Mouse (Mus musculus): ENCODE measurements around the gene Polr3h. TPM values are rescaled to one million over a fixed set of nuclear protein-coding genes. Genes with fewer than 3 reads are reported as not detected.
"Not testable (repeated sequence)": the region's sequence is repeated elsewhere in the genome, so short reads cannot be mapped to it uniquely, and the experiment has no call there.

The Polr3h gene
- polyA plus RNA-seq (2012; ENCODE audit: insufficient read depth, low replicate concordance): 38.3 and 52.6 TPM in 2 replicates

- H3K36me3 ChIP-seq (replicated peaks; ENCODE audit: low read length): peaks cover 36% of the 10 kb centered on the region
- H3K9me3 ChIP-seq: no peaks in the 10 kb centered on the region
- H3K27me3 ChIP-seq (replicated peaks): no peaks in the 10 kb centered on the region
- TF ChIP-seq FLI1 (IDR thresholded peaks at IDR 0.05; ENCODE audit: low read length) (no peak; the same call in 1 of the 2 replicates), GATA1 (IDR thresholded peaks at IDR 0.05; ENCODE audit: borderline replicate concordance, low read length) (no peak)
- peaks cover 79% of the 10 kb centered on the region for H3K4me1 ChIP-seq
- H3K4me3 ChIP-seq (replicated peaks): peak within 1 kb of the TSS; percentile 91
These were observed at the start of gene Polr3h for GRCm38 (mm10) chr15:81925760-81926445. Gene Polr3h, minus strand, starts transcription at chr15:81926240.

GRCm38 (mm10) chr15:81975156-81975555 lies 49.1 kb upstream of the Polr3h start:
- not testable (repeated sequence) for H3K27me3 ChIP-seq (replicated peaks); H3K4me1 ChIP-seq; H3K36me3 ChIP-seq (replicated peaks; ENCODE audit: low read length); H3K4me3 ChIP-seq (replicated peaks); H3K9me3 ChIP-seq

- H3K36me3 ChIP-seq (replicated peaks; ENCODE audit: low read length): not testable (repeated sequence)
These were observed 44.5 kb upstream of the Polr3h start for GRCm38 (mm10) chr15:81970498-81970897.

GRCm38 (mm10) chr15:81969635-81970034 lies 43.6 kb upstream of the Polr3h start:
- H3K4me1 ChIP-seq: peaks cover 20% of the 10 kb centered on the region
- not testable (repeated sequence) for H3K9me3 ChIP-seq; H3K4me3 ChIP-seq (replicated peaks); H3K36me3 ChIP-seq (replicated peaks; ENCODE audit: low read length); H3K27me3 ChIP-seq (replicated peaks)

More at GRCm38 (mm10) chr15:81970498-81970897, 44.5 kb upstream of the Polr3h start:
- H3K4me3 ChIP-seq (replicated peaks); H3K9me3 ChIP-seq; H3K27me3 ChIP-seq (replicated peaks): not testable (repeated sequence)
- peaks cover 15% of the 10 kb centered on the region for H3K4me1 ChIP-seq

GRCm38 (mm10) chr15:81969173-81969572 lies 43.1 kb upstream of the Polr3h start:
- TF ChIP-seq FLI1 (IDR thresholded peaks at IDR 0.05; ENCODE audit: low read length) (no peak), GATA1 (IDR thresholded peaks at IDR 0.05; ENCODE audit: borderline replicate concordance, low read length) (no peak)
- Histone ChIP-seq H3K36me3 (replicated peaks; ENCODE audit: low read length) (no peaks in the 10 kb centered on the region), H3K4me1 (peaks cover 20% of the 10 kb centered on the region), H3K27me3 (replicated peaks) (peaks cover 6% of the 10 kb centered on the region), H3K4me3 (replicated peaks) (no peak overlapping the region), H3K9me3 (peaks cover 4% of the 10 kb centered on the region)

- Histone ChIP-seq H3K27me3 (replicated peaks) (peaks cover 6% of the 10 kb centered on the region), H3K4me1 (peaks cover 20% of the 10 kb centered on the region), H3K36me3 (replicated peaks; ENCODE audit: low read length) (no peaks in the 10 kb centered on the region), H3K9me3 (peaks cover 4% of the 10 kb centered on the region), H3K4me3 (replicated peaks) (no peak overlapping the region)
- no peak for TF ChIP-seq FLI1 (IDR thresholded peaks at IDR 0.05; ENCODE audit: low read length)
- no peak for TF ChIP-seq GATA1 (IDR thresholded peaks at IDR 0.05; ENCODE audit: borderline replicate concordance, low read length)
These were observed 42.4 kb upstream of the Polr3h start for GRCm38 (mm10) chr15:81968447-81968846.

- Histone ChIP-seq H3K4me3 (replicated peaks) (no peak overlapping the region), H3K4me1 (peaks cover 20% of the 10 kb centered on the region), H3K27me3 (replicated peaks) (peaks cover 6% of the 10 kb centered on the region), H3K9me3 (peaks cover 4% of the 10 kb centered on the region), H3K36me3 (replicated peaks; ENCODE audit: low read length) (no peaks in the 10 kb centered on the region)
- TF ChIP-seq GATA1 (IDR thresholded peaks at IDR 0.05; ENCODE audit: borderline replicate concordance, low read length): no peak
- TF ChIP-seq FLI1 (IDR thresholded peaks at IDR 0.05; ENCODE audit: low read length): no peak
These were observed 41.8 kb upstream of the Polr3h start for GRCm38 (mm10) chr15:81967821-81968220.

- H3K27me3 ChIP-seq (replicated peaks): peaks cover 6% of the 10 kb centered on the region
- no peak for TF ChIP-seq GATA1 (IDR thresholded peaks at IDR 0.05; ENCODE audit: borderline replicate concordance, low read length)
- TF ChIP-seq FLI1 (IDR thresholded peaks at IDR 0.05; ENCODE audit: low read length): no peak
- no peak overlapping the region for H3K4me3 ChIP-seq (replicated peaks)
- H3K4me1 ChIP-seq: peaks cover 20% of the 10 kb centered on the region
- H3K36me3 ChIP-seq (replicated peaks; ENCODE audit: low read length): no peaks in the 10 kb centered on the region
- no peaks in the 10 kb centered on the region for H3K9me3 ChIP-seq
These were observed 40.2 kb upstream of the Polr3h start for GRCm38 (mm10) chr15:81966062-81966829.

- no peaks in the 10 kb centered on the region for H3K9me3 ChIP-seq
- H3K36me3 ChIP-seq (replicated peaks; ENCODE audit: low read length): no peaks in the 10 kb centered on the region
- no peak overlapping the region for H3K4me3 ChIP-seq (replicated peaks)
- H3K4me1 ChIP-seq: peaks cover 25% of the 10 kb centered on the region
- H3K27me3 ChIP-seq (replicated peaks): peaks cover 6% of the 10 kb centered on the region
- TF ChIP-seq GATA1 (IDR thresholded peaks at IDR 0.05; ENCODE audit: borderline replicate concordance, low read length): no peak
- TF ChIP-seq FLI1 (IDR thresholded peaks at IDR 0.05; ENCODE audit: low read length): no peak
These were observed 39.0 kb upstream of the Polr3h start for GRCm38 (mm10) chr15:81964980-81965545.

- Histone ChIP-seq H3K4me1 (peaks cover 33% of the 10 kb centered on the region), H3K27me3 (replicated peaks) (peaks cover 6% of the 10 kb centered on the region), H3K4me3 (replicated peaks) (no peak overlapping the region), H3K9me3 (no peaks in the 10 kb centered on the region), H3K36me3 (replicated peaks; ENCODE audit: low read length) (no peaks in the 10 kb centered on the region)
- TF ChIP-seq GATA1 (IDR thresholded peaks at IDR 0.05; ENCODE audit: borderline replicate concordance, low read length): no peak
- TF ChIP-seq FLI1 (IDR thresholded peaks at IDR 0.05; ENCODE audit: low read length): no peak
These were observed 38.2 kb upstream of the Polr3h start for GRCm38 (mm10) chr15:81964262-81964661.

Measured in megakaryocyte, embryonic 14.5 days (primary cell).